Mouse (Mus musculus) embryonic facial prominence, embryonic 11.5 days (tissue): ENCODE data around the gene Defb26. TPM values are rescaled to one million over a fixed set of nuclear protein-coding genes. Genes with fewer than 3 reads are reported as not detected.

Source experiments
- ATAC-seq: fragments of 200-750 bp; cut with Nextera tagmentation; replicated peaks from 2 replicates; pipeline ENCODE4 v1.8.0; 2017; ENCODE audit warnings: low read depth; ENCODE audit not compliant: insufficient number of reproducible peaks, low FRiP score, low TSS enrichment
- DNase-seq: peaks from one replicate; pipeline ENCODE4 v3.0.0-alpha.2; 2015; ENCODE audit warnings: low spot score
- H3K27ac ChIP-seq: fragments of 300-500 bp; sonication (generic); replicated peaks from 2 replicates; pipeline ENCODE4 v1.5.1; 2014; ENCODE audit warnings: mild to moderate bottlenecking, low read depth, low read length, control low read depth
- H3K27me3 ChIP-seq: fragments of 300-500 bp; sonication (generic); 2 replicates; pipeline ENCODE4 v1.6.1; 2014; ENCODE audit warnings: mild to moderate bottlenecking, low read length, moderate library complexity, mixed read lengths; ENCODE audit not compliant: control insufficient read depth, insufficient read depth
- H3K36me3 ChIP-seq: fragments of 300-500 bp; sonication (generic); replicated peaks from 2 replicates; pipeline ENCODE4 v1.6.1; 2014; ENCODE audit warnings: low read depth, mild to moderate bottlenecking, low read length, moderate library complexity, mixed read lengths; ENCODE audit not compliant: control insufficient read depth, insufficient read depth
- H3K4me1 ChIP-seq: fragments of 300-500 bp; sonication (generic); 2 replicates; pipeline ENCODE4 v1.6.1; 2014; ENCODE audit warnings: low read length, mixed read lengths; ENCODE audit not compliant: control insufficient read depth, insufficient read depth
- H3K4me2 ChIP-seq: fragments of 300-500 bp; sonication (generic); 2 replicates; pipeline ENCODE4 v1.6.1; 2014; ENCODE audit warnings: low read depth, mild to moderate bottlenecking, control low read depth, low read length, moderate library complexity
- H3K4me3 ChIP-seq: fragments of 300-500 bp; sonication (generic); 2 replicates; pipeline ENCODE4 v1.5.1; 2014; ENCODE audit warnings: low read depth, low read length, control low read depth
- H3K9ac ChIP-seq: fragments of 300-500 bp; sonication (generic); replicated peaks from 2 replicates; pipeline ENCODE4 v1.6.1; 2014; ENCODE audit warnings: mild to moderate bottlenecking, control low read depth, low read length
- H3K9me3 ChIP-seq: fragments of 300-500 bp; sonication (generic); replicated peaks from 2 replicates; pipeline ENCODE4 v1.6.1; 2016; ENCODE audit warnings: mild to moderate bottlenecking, low read length, inconsistent platforms, mixed read lengths; ENCODE audit not compliant: control insufficient read depth
- WGBS: fragments of 180-500 bp; shearing (Covaris S2); extraction: QIAGEN DNeasy Blood & Tissue Kit; methylation state at CpG from one replicate; pipeline ENCODE4 v1.1.7; 2014; 5-methylcytosine and 5-hydroxymethylcytosine counted together
- polyA plus RNA-seq: library from polyadenylated mRNA; unstranded; fragments of >200 nt; fragmentation: Nextera tagmentation; extraction: Ambion mirVana; gene quantifications from 2 replicates; pipeline ENCODE4 v1.2.1, GENCODE M21; 2014

Gene Defb26
- polyA plus RNA-seq, result not detected in 2 replicates

DNA sequence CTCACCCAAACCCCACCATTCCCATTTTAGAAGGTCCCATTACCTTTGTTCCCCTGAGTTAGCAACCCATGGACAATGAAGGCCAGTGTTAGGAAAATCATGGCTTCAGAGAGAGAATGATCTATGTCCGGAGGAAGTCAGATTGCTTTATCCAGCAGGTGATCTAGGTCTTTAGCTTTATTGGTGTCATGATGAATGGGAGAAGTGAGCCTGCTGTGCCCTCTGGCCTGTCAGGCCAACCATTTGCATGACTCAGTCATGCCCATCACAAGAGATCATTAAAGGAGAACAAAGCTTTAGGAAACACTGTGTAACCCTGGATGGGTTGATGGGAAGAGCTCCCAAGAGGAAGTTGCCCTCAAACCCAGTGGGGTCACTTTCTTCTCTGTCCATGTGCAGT lies at the start of gene Defb26:
Gene Defb26, minus strand, starts transcription at position 101 of the 400 bp plus-strand sequence.
- no peak within 1 kb of the TSS for H3K9ac ChIP-seq
- H3K4me2 ChIP-seq, result no peak within 1 kb of the TSS
- H3K4me3 ChIP-seq, result no peak within 1 kb of the TSS
- 61% methylated on average over 1 of the region's 1 CpGs for WGBS
- H3K4me1 ChIP-seq, result no peaks in the 10 kb centered on the region
- no peaks in the 10 kb centered on the region for H3K27me3 ChIP-seq
- no peaks in the 10 kb centered on the region for H3K36me3 ChIP-seq
- H3K27ac ChIP-seq, result no peak within 1 kb of the TSS
- no peaks in the 10 kb centered on the region for H3K9me3 ChIP-seq
- no peak for ATAC-seq
- no peak for DNase-seq

- Histone ChIP-seq H3K36me3 (no peaks in the 10 kb centered on the region), H3K4me1 (no peaks in the 10 kb centered on the region), H3K4me3 (no peak overlapping the region), H3K27ac (no peak overlapping the region), H3K9me3 (no peaks in the 10 kb centered on the region), H3K4me2 (no peak overlapping the region), H3K27me3 (no peaks in the 10 kb centered on the region), H3K9ac (no peak overlapping the region)
- WGBS, result 86% methylated on average over 7 of the region's 7 CpGs
- DNase-seq, result no peak
- ATAC-seq, result no peak
These were observed 45.2 kb upstream of the Defb26 start for GRCm38 (mm10) chr2:152556655-152557054.

DNA sequence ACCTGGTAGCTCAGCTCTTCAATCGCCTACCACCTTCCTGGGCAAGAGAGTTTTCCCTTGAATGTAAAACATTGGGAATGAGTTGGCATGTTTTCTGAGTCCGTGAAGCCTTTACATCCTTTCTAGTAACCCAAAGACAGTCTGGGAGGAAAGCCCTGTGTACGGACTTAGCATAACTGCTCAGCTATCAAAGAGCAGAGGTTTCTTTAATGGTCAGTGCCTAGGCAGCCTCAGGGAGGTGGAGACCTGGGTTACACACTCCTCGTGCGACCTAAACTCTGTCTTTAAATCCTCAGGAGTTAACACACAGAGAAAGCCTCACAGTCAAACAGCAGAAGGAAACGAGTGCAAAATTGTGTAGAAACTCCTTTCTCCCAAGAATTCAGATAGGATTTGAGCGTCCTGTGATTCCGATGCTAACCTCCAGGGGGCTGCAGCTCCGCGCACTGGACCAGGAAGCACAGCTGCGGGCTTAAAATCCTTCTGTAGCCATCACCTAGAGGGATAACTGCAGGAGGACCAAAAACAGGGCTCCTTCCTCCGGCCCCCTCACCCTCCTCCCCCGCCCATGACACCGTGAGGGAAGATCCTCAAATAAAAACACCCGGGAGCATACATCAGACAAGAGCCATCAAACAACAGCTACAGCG lies 42.4 kb upstream of the Defb26 start:
- no peaks in the 10 kb centered on the region for H3K9me3 ChIP-seq
- ATAC-seq (no peak), DNase-seq (peak; percentile 88)
- H3K4me3 ChIP-seq, result no peak overlapping the region
- H3K27me3 ChIP-seq, result no peaks in the 10 kb centered on the region
- no peak overlapping the region for H3K9ac ChIP-seq
- H3K27ac ChIP-seq, result no peak overlapping the region
- no peaks in the 10 kb centered on the region for H3K4me1 ChIP-seq
- no peaks in the 10 kb centered on the region for H3K36me3 ChIP-seq
- peak overlapping the region; percentile 21; the same call in 1 of the 2 replicates for H3K4me2 ChIP-seq
- 11% methylated on average over 16 of the region's 16 CpGs for WGBS

GRCm38 (mm10) chr2:152548124-152548523 lies 36.6 kb upstream of the Defb26 start:
- Histone ChIP-seq H3K9ac (no peak overlapping the region), H3K4me1 (no peaks in the 10 kb centered on the region), H3K27ac (no peak overlapping the region), H3K36me3 (no peaks in the 10 kb centered on the region), H3K27me3 (no peaks in the 10 kb centered on the region), H3K4me2 (no peak overlapping the region), H3K9me3 (no peaks in the 10 kb centered on the region), H3K4me3 (no peak overlapping the region)
- WGBS, result 83% methylated on average over 5 of the region's 5 CpGs
- ATAC-seq (no peak), DNase-seq (no peak)

- ATAC-seq, result 0 out of 2 replicates have a peak, but pooled peaks have one; percentile 52
- H3K36me3 ChIP-seq, result no peaks in the 10 kb centered on the region
- no peak overlapping the region for H3K27ac ChIP-seq
- H3K4me2 ChIP-seq, result no peak overlapping the region
- DNase-seq, result peak; percentile 68
- no peaks in the 10 kb centered on the region for H3K27me3 ChIP-seq
- H3K9me3 ChIP-seq, result no peaks in the 10 kb centered on the region
- H3K9ac ChIP-seq, result no peak overlapping the region
- no peak overlapping the region for H3K4me3 ChIP-seq
- 31% methylated on average over 4 of the region's 4 CpGs for WGBS
- H3K4me1 ChIP-seq, result no peaks in the 10 kb centered on the region
These were observed 33.2 kb upstream of the Defb26 start for GRCm38 (mm10) chr2:152544691-152545090.

DNA sequence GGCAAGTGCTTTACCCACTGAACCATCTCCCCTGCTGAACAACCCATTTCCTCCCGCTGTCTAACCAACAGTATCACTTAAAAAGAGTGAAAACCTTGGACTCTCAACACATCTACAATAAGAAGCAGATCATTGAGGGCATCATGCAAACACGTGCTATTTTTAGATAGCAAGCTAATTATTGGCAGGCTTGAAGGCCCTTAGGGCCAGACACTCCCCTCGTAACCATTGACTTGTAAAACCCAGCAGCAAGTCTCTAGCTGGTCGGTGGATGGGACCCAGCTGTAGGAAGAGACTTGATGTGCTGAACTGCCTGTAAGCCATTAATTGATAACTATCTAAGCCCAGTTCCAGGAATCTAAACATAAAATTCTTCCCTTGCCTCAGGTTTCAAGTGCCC lies 32.0 kb upstream of the Defb26 start:
- H3K9me3 ChIP-seq, result no peaks in the 10 kb centered on the region
- WGBS, result 76% methylated on average over 4 of the region's 4 CpGs
- no peaks in the 10 kb centered on the region for H3K27me3 ChIP-seq
- no peak overlapping the region for H3K4me2 ChIP-seq
- no peak for DNase-seq
- H3K36me3 ChIP-seq, result no peaks in the 10 kb centered on the region
- ATAC-seq, result no peak
- H3K9ac ChIP-seq, result no peak overlapping the region
- no peak overlapping the region for H3K4me3 ChIP-seq
- no peak overlapping the region for H3K27ac ChIP-seq
- H3K4me1 ChIP-seq, result no peaks in the 10 kb centered on the region

DNA sequence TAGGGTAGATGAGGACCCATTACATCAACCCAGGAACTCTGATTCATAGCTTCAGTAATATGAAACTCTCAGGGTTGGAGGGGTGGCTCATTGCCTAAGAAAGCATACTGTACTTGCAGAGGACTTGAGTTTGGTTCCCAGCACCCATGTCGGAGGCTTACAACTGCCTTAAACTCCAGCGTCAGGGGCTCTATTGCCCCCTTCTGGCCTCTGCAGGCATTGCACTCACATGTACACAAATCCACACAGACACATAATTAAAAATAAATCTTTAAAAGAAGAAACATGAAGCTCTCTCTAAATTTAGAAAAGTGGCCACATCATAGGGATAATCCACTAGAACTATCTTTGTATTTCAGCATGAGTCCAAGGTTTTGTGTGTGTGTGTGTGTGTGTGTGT lies 31.4 kb upstream of the Defb26 start:
- no peaks in the 10 kb centered on the region for H3K36me3 ChIP-seq
- no peaks in the 10 kb centered on the region for H3K9me3 ChIP-seq
- H3K27me3 ChIP-seq, result no peaks in the 10 kb centered on the region
- no peak overlapping the region for H3K9ac ChIP-seq
- WGBS, result 73% methylated on average over 2 of the region's 2 CpGs
- H3K4me2 ChIP-seq, result no peak overlapping the region
- no peak overlapping the region for H3K27ac ChIP-seq
- DNase-seq (no peak), ATAC-seq (no peak)
- no peak overlapping the region for H3K4me3 ChIP-seq
- H3K4me1 ChIP-seq, result no peaks in the 10 kb centered on the region

- no peaks in the 10 kb centered on the region for H3K36me3 ChIP-seq
- 86% methylated on average over 9 of the region's 9 CpGs for WGBS
- no peak for ATAC-seq
- H3K4me2 ChIP-seq, result no peak overlapping the region
- no peak overlapping the region for H3K27ac ChIP-seq
- H3K4me1 ChIP-seq, result no peaks in the 10 kb centered on the region
- no peak for DNase-seq
- no peaks in the 10 kb centered on the region for H3K27me3 ChIP-seq
- H3K9me3 ChIP-seq, result no peaks in the 10 kb centered on the region
- no peak overlapping the region for H3K9ac ChIP-seq
- no peak overlapping the region for H3K4me3 ChIP-seq
These were observed 30.5 kb upstream of the Defb26 start for GRCm38 (mm10) chr2:152541979-152542378.
